Mouse (Mus musculus): ENCODE data around the gene Lpar1. TPM values are rescaled to one million over a fixed set of nuclear protein-coding genes. Genes with fewer than 3 reads are reported as not detected.
"Not testable (repeated sequence)": the region's sequence is repeated elsewhere in the genome, so short reads cannot be mapped to it uniquely, and the experiment has no call there.

Lpar1 gene
- polyA plus RNA-seq, 1 experiment from 2014 or later: 51.9 TPM

DNA sequence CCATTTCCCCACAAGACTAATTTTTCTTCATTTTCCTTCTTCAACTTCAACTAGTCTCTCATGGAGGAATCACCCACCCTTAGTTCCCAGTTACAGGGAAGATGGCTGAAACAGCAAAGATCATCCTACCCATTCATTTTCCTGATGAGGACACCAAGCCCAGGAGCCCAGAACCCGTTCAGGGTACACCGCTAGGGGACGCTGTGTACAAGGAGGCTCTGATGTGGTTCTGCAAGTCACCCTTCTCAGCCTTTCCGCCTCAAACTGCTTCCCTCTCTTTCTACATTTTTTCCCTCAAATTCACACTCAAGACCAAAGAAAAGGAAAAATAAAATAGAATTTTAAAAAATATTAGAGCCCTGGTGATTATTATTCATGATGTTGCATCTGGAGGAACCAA, 1.9 kb downstream of the Lpar1 start:
- Histone ChIP-seq H3K36me3 (ENCODE audit: control insufficient read depth, insufficient read depth, low read length) (no peaks in the 10 kb centered on the region), H3K27ac (ENCODE audit: low read depth, low read length) (no peak overlapping the region), H3K9me3 (ENCODE audit: control insufficient read depth, low read length) (no peaks in the 10 kb centered on the region), H3K4me2 (replicated peaks; ENCODE audit: low read depth, low read length) (no peak overlapping the region; the same call in 1 of the 2 replicates), H3K27me3 (ENCODE audit: control insufficient read depth, insufficient read depth, low read length) (no peaks in the 10 kb centered on the region), H3K9ac (ENCODE audit: low read depth, low read length) (no peak overlapping the region), H3K4me1 (replicated peaks; ENCODE audit: control insufficient read depth, insufficient read depth, low read length) (0 out of 2 replicates have a peak, but pooled peaks cover 2% of the 10 kb centered on the region), H3K4me3 (ENCODE audit: low read depth, low read length) (peak overlapping the region; percentile 69)
- ATAC-seq (ENCODE audit: low FRiP score): no peak
- 4% methylated on average over 4 of the region's 4 CpGs for WGBS
- peak; percentile 88 for DNase-seq (ENCODE audit: low spot score)

DNA sequence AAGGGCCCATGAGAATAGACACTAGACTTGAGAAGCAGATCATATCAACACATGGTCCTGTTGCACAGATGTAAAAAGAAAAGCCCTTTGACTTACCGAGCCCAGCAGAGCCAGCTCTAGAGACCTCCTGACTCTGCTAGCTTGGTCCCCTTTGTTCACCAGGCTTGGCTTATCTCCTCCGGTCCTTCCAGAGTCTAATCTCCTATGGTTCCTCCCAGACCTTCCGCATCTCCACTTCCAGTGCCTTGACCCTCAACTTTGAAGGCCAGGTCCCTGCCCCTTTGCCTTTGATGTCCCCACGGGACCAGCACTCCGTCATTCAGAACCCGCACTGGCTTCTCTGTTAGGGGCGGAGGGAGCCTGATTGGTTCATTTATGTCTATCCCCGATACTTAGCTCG, 6.0 kb downstream of the Lpar1 start:
- no peak overlapping the region for H3K4me3 ChIP-seq (ENCODE audit: low read depth, low read length)
- DNase-seq (ENCODE audit: low spot score): no peak
- H3K27ac ChIP-seq (ENCODE audit: low read depth, low read length): no peak overlapping the region
- H3K4me1 ChIP-seq (replicated peaks; ENCODE audit: control insufficient read depth, insufficient read depth, low read length): 0 out of 2 replicates have a peak, but pooled peaks cover 2% of the 10 kb centered on the region
- H3K9me3 ChIP-seq (ENCODE audit: control insufficient read depth, low read length): no peaks in the 10 kb centered on the region
- no peak overlapping the region for H3K4me2 ChIP-seq (replicated peaks; ENCODE audit: low read depth, low read length)
- no peak for ATAC-seq (ENCODE audit: low FRiP score)
- no peaks in the 10 kb centered on the region for H3K27me3 ChIP-seq (ENCODE audit: control insufficient read depth, insufficient read depth, low read length)
- no peak overlapping the region for H3K9ac ChIP-seq (ENCODE audit: low read depth, low read length)
- H3K36me3 ChIP-seq (ENCODE audit: control insufficient read depth, insufficient read depth, low read length): no peaks in the 10 kb centered on the region
- 62% methylated on average over 9 of the region's 9 CpGs for whole genome bisulfite sequencing

DNA sequence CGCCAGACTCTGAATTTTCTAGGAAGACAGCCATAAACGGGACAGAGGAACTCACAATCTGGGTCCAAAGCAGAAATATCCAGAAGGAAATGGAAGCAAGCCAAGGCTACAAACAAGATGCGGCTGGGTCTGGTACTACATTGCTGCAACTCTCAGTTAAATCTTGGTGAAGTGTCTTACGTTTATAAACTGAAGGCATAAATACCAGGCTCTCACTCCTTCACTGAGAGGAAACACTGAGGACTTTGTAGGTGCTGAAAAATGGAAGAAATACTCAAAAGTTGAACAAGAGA, 6.5 kb downstream of the Lpar1 start:
- Histone ChIP-seq H3K27me3 (ENCODE audit: control insufficient read depth, insufficient read depth, low read length) (no peaks in the 10 kb centered on the region), H3K4me2 (replicated peaks; ENCODE audit: low read depth, low read length) (no peak overlapping the region), H3K9ac (ENCODE audit: low read depth, low read length) (no peak overlapping the region), H3K9me3 (ENCODE audit: control insufficient read depth, low read length) (no peaks in the 10 kb centered on the region), H3K36me3 (ENCODE audit: control insufficient read depth, insufficient read depth, low read length) (no peaks in the 10 kb centered on the region), H3K4me1 (replicated peaks; ENCODE audit: control insufficient read depth, insufficient read depth, low read length) (no peaks in the 10 kb centered on the region), H3K27ac (ENCODE audit: low read depth, low read length) (no peak overlapping the region), H3K4me3 (ENCODE audit: low read depth, low read length) (no peak overlapping the region)
- ATAC-seq (ENCODE audit: low FRiP score) (no peak), DNase-seq (ENCODE audit: low spot score) (no peak)
- WGBS: 83% methylated on average over 4 of the region's 4 CpGs

DNA sequence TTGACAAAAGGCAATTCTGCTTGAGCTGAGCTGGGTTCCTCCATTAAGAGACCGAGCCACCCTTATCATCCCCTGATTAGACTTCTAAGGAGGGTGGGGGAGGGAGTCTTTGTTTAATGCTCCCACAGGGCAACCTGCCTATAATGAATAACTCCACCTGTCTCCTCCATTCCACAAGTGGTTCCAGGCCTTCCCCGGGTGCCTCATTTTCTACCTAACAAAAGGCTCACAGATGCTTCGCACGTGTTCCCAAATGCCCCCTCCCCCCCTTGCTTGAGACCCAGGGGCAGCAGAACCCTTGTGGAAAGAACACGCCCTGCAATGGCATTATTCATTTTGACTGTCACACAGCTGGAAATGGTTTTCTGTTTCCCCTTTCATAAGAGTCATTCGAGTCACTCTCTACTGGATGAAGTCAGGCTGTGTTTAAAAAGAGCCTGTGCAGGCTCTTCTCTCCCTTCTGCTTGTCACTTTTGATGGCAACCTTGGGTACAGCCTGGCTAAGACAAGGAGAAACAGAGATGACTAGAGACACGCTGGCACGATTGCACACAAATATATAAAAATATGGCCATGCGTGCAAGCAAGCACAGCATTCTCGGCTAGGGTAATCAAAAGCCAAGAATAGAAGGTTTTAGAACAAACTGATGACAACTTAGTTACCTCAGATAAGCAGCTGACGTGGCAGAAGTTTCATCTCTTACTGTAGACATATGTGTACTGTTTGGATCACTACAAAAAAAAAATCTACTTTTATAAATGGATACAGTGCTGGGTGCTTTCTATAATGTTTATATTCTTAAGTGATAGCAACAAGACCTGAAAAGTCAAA, 7.0 kb downstream of the Lpar1 start:
- no peak overlapping the region for H3K27ac ChIP-seq (ENCODE audit: low read depth, low read length)
- H3K9me3 ChIP-seq (ENCODE audit: control insufficient read depth, low read length): no peaks in the 10 kb centered on the region
- ATAC-seq (ENCODE audit: low FRiP score): 0 out of 2 replicates have a peak, but pooled peaks have one; percentile 30
- no peaks in the 10 kb centered on the region for H3K27me3 ChIP-seq (ENCODE audit: control insufficient read depth, insufficient read depth, low read length)
- H3K4me2 ChIP-seq (replicated peaks; ENCODE audit: low read depth, low read length): no peak overlapping the region
- DNase-seq (ENCODE audit: low spot score): peak; percentile 63
- no peak overlapping the region for H3K4me3 ChIP-seq (ENCODE audit: low read depth, low read length)
- no peak overlapping the region for H3K9ac ChIP-seq (ENCODE audit: low read depth, low read length)
- 34% methylated on average over 11 of the region's 11 CpGs for WGBS
- H3K36me3 ChIP-seq (ENCODE audit: control insufficient read depth, insufficient read depth, low read length): no peaks in the 10 kb centered on the region
- no peaks in the 10 kb centered on the region for H3K4me1 ChIP-seq (replicated peaks; ENCODE audit: control insufficient read depth, insufficient read depth, low read length)

DNA sequence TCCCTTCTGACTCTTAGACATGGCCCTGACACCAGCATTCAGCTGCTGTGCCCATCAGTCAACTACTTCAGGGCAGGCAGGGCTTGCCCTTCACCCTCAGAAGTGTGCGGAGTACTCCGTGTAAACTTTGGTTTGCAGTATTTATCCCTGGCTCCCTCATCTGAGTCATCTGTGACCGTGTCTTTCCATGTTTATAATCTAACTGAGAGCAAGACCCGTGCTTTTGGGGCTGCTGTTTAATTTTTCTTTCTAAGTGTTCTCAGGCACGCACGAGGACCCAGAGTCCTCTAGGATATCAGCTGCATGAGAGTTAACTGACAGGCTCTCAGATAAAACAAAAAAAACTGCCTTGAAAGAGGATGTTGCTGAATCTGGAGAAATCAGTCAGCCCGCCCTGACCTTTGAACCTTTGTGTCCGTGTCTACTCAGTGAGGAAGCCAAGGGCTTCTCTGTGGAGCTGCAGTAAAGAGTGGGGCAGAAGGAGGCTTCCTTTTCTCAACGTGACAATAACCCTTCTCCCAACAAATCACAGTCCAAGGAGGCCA, 7.7 kb downstream of the Lpar1 start:
- 32% methylated on average over 9 of the region's 9 CpGs for WGBS
- peak; percentile 28 for DNase-seq (ENCODE audit: low spot score)
- no peak overlapping the region for H3K4me2 ChIP-seq (replicated peaks; ENCODE audit: low read depth, low read length)
- H3K4me1 ChIP-seq (replicated peaks; ENCODE audit: control insufficient read depth, insufficient read depth, low read length): no peaks in the 10 kb centered on the region
- H3K36me3 ChIP-seq (ENCODE audit: control insufficient read depth, insufficient read depth, low read length): no peaks in the 10 kb centered on the region
- H3K9ac ChIP-seq (ENCODE audit: low read depth, low read length): no peak overlapping the region
- no peak overlapping the region for H3K4me3 ChIP-seq (ENCODE audit: low read depth, low read length)
- no peak overlapping the region for H3K27ac ChIP-seq (ENCODE audit: low read depth, low read length)
- H3K9me3 ChIP-seq (ENCODE audit: control insufficient read depth, low read length): no peaks in the 10 kb centered on the region
- no peaks in the 10 kb centered on the region for H3K27me3 ChIP-seq (ENCODE audit: control insufficient read depth, insufficient read depth, low read length)
- peak; percentile 25; the same call in 1 of the 2 replicates for ATAC-seq (ENCODE audit: low FRiP score)

DNA sequence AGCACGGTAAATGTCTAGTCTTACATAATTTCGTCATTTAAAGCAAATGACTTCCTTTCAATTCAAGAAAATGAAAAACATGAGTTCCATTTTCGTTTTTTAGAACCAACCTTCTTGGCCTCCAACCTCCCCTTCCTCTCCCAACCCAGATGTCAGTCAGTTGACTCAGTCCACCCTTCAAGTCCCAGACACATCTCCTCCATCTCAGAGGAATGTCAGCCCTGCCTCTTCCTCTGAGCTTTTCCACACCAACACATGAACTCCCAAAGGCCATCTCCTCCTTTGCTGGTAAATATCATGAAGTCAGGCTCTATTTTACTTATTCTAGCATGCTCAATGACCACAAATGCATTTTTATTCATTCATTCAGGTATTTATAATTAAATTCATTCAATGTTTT, 10.5 kb downstream of the Lpar1 start:
- 84% methylated on average over 3 of the region's 3 CpGs for WGBS
- ATAC-seq (ENCODE audit: low FRiP score) (no peak), DNase-seq (ENCODE audit: low spot score) (no peak)
- no peak overlapping the region for H3K4me3 ChIP-seq (ENCODE audit: low read depth, low read length)
- H3K36me3 ChIP-seq (ENCODE audit: control insufficient read depth, insufficient read depth, low read length): no peaks in the 10 kb centered on the region
- H3K27ac ChIP-seq (ENCODE audit: low read depth, low read length): no peak overlapping the region
- H3K4me2 ChIP-seq (replicated peaks; ENCODE audit: low read depth, low read length): no peak overlapping the region
- H3K4me1 ChIP-seq (replicated peaks; ENCODE audit: control insufficient read depth, insufficient read depth, low read length): no peaks in the 10 kb centered on the region
- H3K9me3 ChIP-seq (ENCODE audit: control insufficient read depth, low read length): no peaks in the 10 kb centered on the region
- H3K9ac ChIP-seq (ENCODE audit: low read depth, low read length): no peak overlapping the region
- no peaks in the 10 kb centered on the region for H3K27me3 ChIP-seq (ENCODE audit: control insufficient read depth, insufficient read depth, low read length)

DNA sequence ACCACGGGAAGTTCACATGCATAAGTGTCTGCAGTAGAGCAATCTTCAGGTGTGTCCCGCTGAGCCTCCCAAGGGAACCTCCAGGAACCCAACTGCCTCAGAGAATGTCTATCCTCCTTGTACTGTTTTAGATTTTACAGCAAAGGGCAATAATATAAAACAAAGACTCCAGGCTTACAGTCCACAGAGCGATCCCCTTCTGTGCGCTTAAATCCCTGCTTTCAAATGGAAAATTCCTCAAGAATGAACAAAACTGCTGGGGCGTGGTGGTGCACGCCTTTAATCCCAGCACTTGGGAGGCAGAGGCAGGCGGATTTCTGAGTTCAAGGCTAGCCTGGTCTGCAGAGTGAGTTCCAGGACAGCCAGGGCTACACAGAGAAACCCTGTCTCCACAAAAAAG, 11.0 kb downstream of the Lpar1 start:
- H3K27ac ChIP-seq (ENCODE audit: low read depth, low read length); H3K9ac ChIP-seq (ENCODE audit: low read depth, low read length); H3K27me3 ChIP-seq (ENCODE audit: control insufficient read depth, insufficient read depth, low read length); H3K36me3 ChIP-seq (ENCODE audit: control insufficient read depth, insufficient read depth, low read length); H3K4me1 ChIP-seq (replicated peaks; ENCODE audit: control insufficient read depth, insufficient read depth, low read length); ATAC-seq (ENCODE audit: low FRiP score); H3K4me3 ChIP-seq (ENCODE audit: low read depth, low read length); H3K9me3 ChIP-seq (ENCODE audit: control insufficient read depth, low read length); DNase-seq (ENCODE audit: low spot score); H3K4me2 ChIP-seq (replicated peaks; ENCODE audit: low read depth, low read length): not testable (repeated sequence)
- WGBS: 93% methylated on average over 7 of the region's 7 CpGs

DNA sequence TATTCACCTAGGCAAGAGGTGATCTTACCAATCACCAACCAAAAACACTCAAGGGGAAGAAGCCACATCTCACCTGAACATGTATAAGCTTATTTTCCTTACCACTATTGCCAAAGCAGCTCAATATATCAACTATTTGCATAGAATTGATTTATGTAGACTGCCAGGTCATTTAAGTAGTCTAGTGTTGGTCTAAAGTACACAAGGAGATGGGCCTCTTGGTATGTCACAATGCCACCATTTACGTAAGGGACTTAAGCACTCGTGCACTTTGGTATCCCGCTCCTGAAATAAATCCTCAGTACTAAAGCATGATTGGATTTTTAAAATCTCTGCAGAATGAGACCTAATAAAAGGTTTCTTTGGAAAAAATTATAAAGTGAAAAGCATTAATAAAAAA, 12.9 kb downstream of the Lpar1 start:
- 96% methylated on average over 3 of the region's 3 CpGs for WGBS
- Histone ChIP-seq H3K4me1 (replicated peaks; ENCODE audit: control insufficient read depth, insufficient read depth, low read length) (no peaks in the 10 kb centered on the region), H3K27ac (ENCODE audit: low read depth, low read length) (no peak overlapping the region), H3K9me3 (ENCODE audit: control insufficient read depth, low read length) (no peaks in the 10 kb centered on the region), H3K36me3 (ENCODE audit: control insufficient read depth, insufficient read depth, low read length) (no peaks in the 10 kb centered on the region), H3K4me2 (replicated peaks; ENCODE audit: low read depth, low read length) (no peak overlapping the region), H3K4me3 (ENCODE audit: low read depth, low read length) (no peak overlapping the region), H3K9ac (ENCODE audit: low read depth, low read length) (no peak overlapping the region), H3K27me3 (ENCODE audit: control insufficient read depth, insufficient read depth, low read length) (no peaks in the 10 kb centered on the region)
- ATAC-seq (ENCODE audit: low FRiP score) (no peak), DNase-seq (ENCODE audit: low spot score) (no peak)

DNA sequence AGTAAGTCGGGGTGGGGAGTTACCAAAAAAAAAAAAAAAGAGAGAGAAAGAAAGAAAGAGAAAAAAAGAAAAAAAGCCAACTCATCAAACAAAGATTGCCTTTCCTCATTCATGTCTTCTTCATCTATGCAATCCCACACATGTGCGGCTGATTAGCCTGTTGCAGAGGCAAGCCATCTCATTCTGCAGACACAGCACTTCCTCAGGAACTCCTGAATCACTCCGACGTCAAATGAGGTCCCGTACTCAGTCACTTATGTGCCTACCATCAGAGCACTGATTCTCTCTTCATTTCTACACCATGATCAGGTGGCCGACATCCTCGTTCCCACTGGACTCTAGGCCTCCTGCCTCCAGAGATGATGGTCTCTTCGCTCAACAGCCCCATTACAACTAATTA, 13.3 kb downstream of the Lpar1 start:
- DNase-seq (ENCODE audit: low spot score): no peak
- Histone ChIP-seq H3K9ac (ENCODE audit: low read depth, low read length) (no peak overlapping the region), H3K9me3 (ENCODE audit: control insufficient read depth, low read length) (no peaks in the 10 kb centered on the region), H3K4me2 (replicated peaks; ENCODE audit: low read depth, low read length) (no peak overlapping the region), H3K27me3 (ENCODE audit: control insufficient read depth, insufficient read depth, low read length) (no peaks in the 10 kb centered on the region), H3K27ac (ENCODE audit: low read depth, low read length) (no peak overlapping the region), H3K4me3 (ENCODE audit: low read depth, low read length) (no peak overlapping the region), H3K4me1 (replicated peaks; ENCODE audit: control insufficient read depth, insufficient read depth, low read length) (no peaks in the 10 kb centered on the region), H3K36me3 (ENCODE audit: control insufficient read depth, insufficient read depth, low read length) (no peaks in the 10 kb centered on the region)
- WGBS: 87% methylated on average over 8 of the region's 8 CpGs
- no peak for ATAC-seq (ENCODE audit: low FRiP score)

Data from hindbrain, embryonic 11.5 days (tissue).